16 mouse cellular contexts compared by ENCODE assay signal in genomic region chr9:70924763-70925162, GRCm38 (mm10). TPM values are rescaled to one million over a fixed set of nuclear protein-coding genes. Genes with fewer than 3 reads are reported as not detected.
DNase-seq lines count a peak whose midpoint lies in the region; ATAC-seq and TF ChIP-seq lines count a peak whose summit lies in the region.
"Had no signal": no experiment of that assay in that cellular context is flagged by ENCODE, and none has a peak within 500 bp of the region (broad histone marks: within the 10 kb centered on the region; RNA-seq: fewer than 3 reads in every experiment).

No protein-coding gene starts in this region.

- H3K36me3 ChIP-seq in liver, embryonic 11.5 days (ENCODE audit: control insufficient read depth, insufficient read depth, low read length), result no peaks in the 10 kb centered on the region
- H3K36me3 ChIP-seq in E14TG2a.4 (ENCODE audit: insufficient read depth, low read length), result no peaks in the 10 kb centered on the region
- no peaks in the 10 kb centered on the region for H3K36me3 ChIP-seq in liver, embryonic 14.5 days (replicated peaks; ENCODE audit: control insufficient read depth, insufficient read depth, low read depth)
- H3K36me3 ChIP-seq: forebrain, embryonic 12.5 days; heart, embryonic 15.5 days; midbrain, embryonic 10.5 days had no signal

- H3K9me3 ChIP-seq in liver, embryonic 11.5 days (ENCODE audit: control insufficient read depth, low read length), result no peaks in the 10 kb centered on the region
- H3K9me3 ChIP-seq in E14TG2a.4 (ENCODE audit: low read length), result no peaks in the 10 kb centered on the region
- H3K9me3 ChIP-seq in liver, embryonic 14.5 days (ENCODE audit: control insufficient read depth, low read length), result no peaks in the 10 kb centered on the region
- H3K9me3 ChIP-seq: forebrain, embryonic 12.5 days; heart, embryonic 15.5 days; midbrain, embryonic 10.5 days had no signal

- H3K9ac ChIP-seq in liver, embryonic 11.5 days (ENCODE audit: low read depth, low read length), result no peak overlapping the region
- no peak overlapping the region for H3K9ac ChIP-seq in liver, embryonic 14.5 days (replicated peaks)
- H3K9ac ChIP-seq: forebrain, embryonic 12.5 days; heart, embryonic 15.5 days had no signal

- 87% methylated on average over 3 of the region's 3 CpGs for WGBS in liver, embryonic 11.5 days
- WGBS in liver, embryonic 14.5 days (ENCODE audit: insufficient replicate concordance), result 75% methylated on average over 3 of the region's 3 CpGs

- 0 out of 2 replicates have a peak, but pooled peaks have one; percentile 16 for TF ChIP-seq EP300 in liver, embryonic 14.5 days (IDR thresholded peaks at IDR 0.05; ENCODE audit: low read depth)

- peak; percentile 69 for TF ChIP-seq CTCF in E14TG2a.4 (conservative IDR thresholded peaks at IDR 0.05; ENCODE audit: low read length)
- TF ChIP-seq CTCF in liver, embryonic 14.5 days (IDR thresholded peaks at IDR 0.05; ENCODE audit: low read depth), result peak; percentile 66

- peaks cover 64% of the 10 kb centered on the region for H3K4me1 ChIP-seq in liver, embryonic 11.5 days (replicated peaks; ENCODE audit: control insufficient read depth, insufficient read depth, low read length)
- H3K4me1 ChIP-seq in E14TG2a.4 (replicated peaks; ENCODE audit: low read depth, low read length), result no peaks in the 10 kb centered on the region
- H3K4me1 ChIP-seq in liver, embryonic 14.5 days (replicated peaks; ENCODE audit: control insufficient read depth in 2 of 2, insufficient read depth in 2 of 2, low read length in 1 of 2), result peaks cover 88 to 93% of the 10 kb centered on the region in 2 experiments
- H3K4me1 ChIP-seq: midbrain, embryonic 10.5 days had no signal

- no peak overlapping the region for H3K4me2 ChIP-seq in liver, embryonic 11.5 days
- no peak overlapping the region for H3K4me2 ChIP-seq in liver, embryonic 14.5 days (ENCODE audit: low read depth)
- H3K4me2 ChIP-seq: forebrain, embryonic 12.5 days; heart, embryonic 15.5 days had no signal

- no peak overlapping the region for H3K4me3 ChIP-seq in liver, embryonic 11.5 days (ENCODE audit: low read depth, low read length)
- no peak overlapping the region for H3K4me3 ChIP-seq in E14TG2a.4 (replicated peaks; ENCODE audit: low read length)
- no peak overlapping the region for H3K4me3 ChIP-seq in liver, embryonic 14.5 days (ENCODE audit: insufficient read depth in 1 of 2, low read depth in 2 of 2, low read length in 2 of 2)
- H3K4me3 ChIP-seq: forebrain, embryonic 12.5 days; heart, embryonic 15.5 days; midbrain, embryonic 10.5 days had no signal

- no peaks in the 10 kb centered on the region for H3K27me3 ChIP-seq in liver, embryonic 11.5 days (replicated peaks; ENCODE audit: control insufficient read depth, insufficient read depth, low read length)
- no peaks in the 10 kb centered on the region for H3K27me3 ChIP-seq in E14TG2a.4 (ENCODE audit: insufficient read depth, low read length)
- H3K27me3 ChIP-seq in liver, embryonic 14.5 days (ENCODE audit: control insufficient read depth, insufficient read depth, low read length), result no peaks in the 10 kb centered on the region
- H3K27me3 ChIP-seq: forebrain, embryonic 12.5 days; heart, embryonic 15.5 days had no signal

- no peak for ATAC-seq in liver, embryonic 11.5 days (replicated peaks; ENCODE audit: low FRiP score)
- ATAC-seq in liver, embryonic 14.5 days (ENCODE audit: insufficient read depth), result no peak

- H3K27ac ChIP-seq in liver, embryonic 11.5 days (ENCODE audit: low read depth, low read length), result no peak overlapping the region
- H3K27ac ChIP-seq in liver, embryonic 14.5 days, result peak overlapping the region; percentile 100
- H3K27ac ChIP-seq: forebrain, embryonic 12.5 days; heart, embryonic 15.5 days; midbrain, embryonic 10.5 days had no signal

- peak; percentile 34 to 55 for DNase-seq in cerebellum, postnatal 10 days
- no peak for DNase-seq in cerebellum, adult 9-10 months
- peak; percentile 58 for DNase-seq in liver
- DNase-seq in liver, embryonic 11.5 days (ENCODE audit: low spot score), result no peak
- DNase-seq in liver, embryonic 14.5 days (ENCODE audit: low read depth in 3 of 3, low spot score in 3 of 3), result no peak
- DNase-seq in urinary bladder, postnatal 25 days (ENCODE audit: low spot score), result no peak
- no peak for DNase-seq in heart, adult 8-10 months (ENCODE audit: low spot score)
- DNase-seq: cerebellum, adult 18-20 months; gastrocnemius, postnatal 10 days; kidney, postnatal 36 days had no signal

RNA-seq across cellular contexts. Expression of gene Lipc, which starts 27.3 kb away (rescaled TPM):
- polyA plus RNA-seq in liver, embryonic 11.5 days (2014; fragmentation: Nextera tagmentation; extraction: Ambion mirVana), result 15.0 and 16.7 TPM in 2 replicates
- 19.3 and 22.4 TPM in 2 replicates for polyA plus RNA-seq in liver, embryonic 14.5 days (2012; rRNA removed)
- 26.8 and 30.3 TPM in 2 replicates for polyA plus RNA-seq in liver, embryonic 14.5 days (2014; fragmentation: Nextera tagmentation; extraction: Ambion mirVana)
- under 1 TPM in 1 of 4 experiments, not detected in 3; 0.26 TPM for total RNA-seq in heart, adult 8-10 months (2022)
- polyA plus RNA-seq: C2C12; embryonic facial prominence, embryonic 11.5 days; forebrain, embryonic 12.5 days; midbrain, embryonic 10.5 days had no signal

Comparison
In these comparisons a context has a peak if more than half of its experiments do, and no peak if none do; other contexts are left out.
1. DNase-seq: peak in cerebellum, postnatal 10 days (2 of 2) and liver (single experiment); none in cerebellum, adult 9-10 months (single experiment), liver, embryonic 11.5 days (single experiment), liver, embryonic 14.5 days (0 of 3), urinary bladder, postnatal 25 days (single experiment) and heart, adult 8-10 months (single experiment).